Mouse (Mus musculus) fibroblast of lung, adult 2 months (primary cell): ENCODE results near the gene Olfr412.

Experiments used
- DNase-seq: peaks from one replicate; pipeline ENCODE4 v3.0.0-alpha.2; 2011; ENCODE audit warnings: low read depth

Gene Olfr412

GRCm38 (mm10) chr11:74361769-74362168 is at the start of gene Olfr412:
Gene Olfr412, plus strand, starts transcription at chr11:74362069.
- DNase-seq: no peak

DNA sequence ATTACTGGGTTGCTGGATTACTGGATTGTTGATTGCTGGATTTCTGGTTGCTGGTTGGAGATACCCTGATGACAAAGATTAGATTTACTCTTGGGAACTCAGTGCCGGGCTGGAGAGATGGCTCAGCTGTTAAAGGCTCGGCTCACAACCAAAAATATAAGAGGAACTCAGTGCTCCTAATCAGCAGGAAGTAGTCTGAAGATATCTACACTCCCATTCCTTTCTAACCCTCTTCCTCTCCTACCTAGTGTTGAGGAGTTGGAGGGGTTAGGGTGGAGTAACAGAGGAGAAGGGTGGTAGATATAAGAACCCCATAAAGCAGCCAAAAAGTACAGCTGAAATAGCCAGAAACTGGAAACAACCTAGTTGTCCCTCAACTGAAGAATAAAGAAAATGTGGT is 35.8 kb upstream of the Olfr412 start:
- DNase-seq: no peak

- DNase-seq: no peak
Measured at GRCm38 (mm10) chr11:74328781-74329180, 33.1 kb upstream of the Olfr412 start.

DNA sequence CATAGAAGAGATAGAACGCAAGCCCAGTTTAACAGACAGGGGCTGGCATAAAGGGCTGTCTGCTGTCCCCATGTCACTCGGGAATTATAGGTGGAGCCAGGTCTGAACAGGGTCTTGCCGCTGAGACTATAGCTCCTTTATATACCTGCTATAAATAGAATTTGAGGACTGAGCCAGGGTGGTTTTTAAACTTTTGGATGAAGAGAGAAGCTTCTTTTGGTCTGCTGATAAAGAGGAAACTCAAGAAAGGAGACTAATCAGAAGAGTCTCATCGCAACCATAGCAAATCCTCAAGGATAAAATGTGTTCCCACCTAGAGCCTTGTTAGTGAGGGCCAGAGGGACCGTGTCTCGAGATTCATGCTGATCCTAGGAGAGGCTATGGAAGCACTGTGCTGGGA is 23.9 kb upstream of the Olfr412 start, which contains the start of gene Olfr410:
Gene Olfr410 (minus strand): TSS at position 101 of the 400 bp plus-strand sequence.
- no peak for DNase-seq

- no peak for DNase-seq
Measured at GRCm38 (mm10) chr11:74352550-74352949, 9.3 kb upstream of the Olfr412 start, which contains the start of gene Olfr411. Gene Olfr411, minus strand, starts transcription at chr11:74352650.

- peak; percentile 27 for DNase-seq
Measured at GRCm38 (mm10) chr11:74371393-74372100, 9.7 kb downstream of the Olfr412 start.

GRCm38 (mm10) chr11:74376847-74377246 is 15.0 kb downstream of the Olfr412 start:
- no peak for DNase-seq

DNA sequence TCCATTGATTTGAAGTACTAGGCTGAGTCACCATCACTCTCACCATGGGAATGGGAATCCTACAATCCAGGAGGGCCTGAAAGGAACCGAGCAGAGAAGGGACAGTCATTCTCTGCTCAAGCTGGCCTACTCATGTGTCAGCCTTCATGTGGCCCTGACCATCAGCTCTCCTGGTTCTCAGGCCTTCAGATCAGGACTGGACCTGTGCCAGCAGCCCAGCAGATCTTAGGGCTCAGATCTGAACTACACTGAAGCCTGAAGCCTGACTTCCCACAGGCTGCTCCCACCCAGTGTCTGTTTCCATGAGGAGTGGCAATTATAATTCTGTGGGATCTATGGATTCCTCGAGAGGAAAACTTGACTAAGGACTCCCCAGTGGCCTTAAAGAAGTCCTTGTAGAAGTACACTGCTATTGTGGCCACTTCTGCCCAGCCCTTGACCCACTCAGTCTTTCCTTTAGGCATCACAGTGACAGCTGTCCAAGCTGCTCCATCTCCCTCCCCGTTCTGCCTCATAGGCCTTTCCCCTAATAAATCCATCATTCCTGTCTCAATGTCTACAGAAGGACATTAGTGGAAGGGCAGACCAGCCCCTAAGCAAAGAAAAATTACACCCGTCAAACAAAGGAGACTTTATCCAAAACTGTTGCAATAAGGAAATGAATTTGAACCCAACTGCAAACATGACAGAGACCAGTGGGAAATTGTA is 17.5 kb downstream of the Olfr412 start:
- DNase-seq: no peak

DNA sequence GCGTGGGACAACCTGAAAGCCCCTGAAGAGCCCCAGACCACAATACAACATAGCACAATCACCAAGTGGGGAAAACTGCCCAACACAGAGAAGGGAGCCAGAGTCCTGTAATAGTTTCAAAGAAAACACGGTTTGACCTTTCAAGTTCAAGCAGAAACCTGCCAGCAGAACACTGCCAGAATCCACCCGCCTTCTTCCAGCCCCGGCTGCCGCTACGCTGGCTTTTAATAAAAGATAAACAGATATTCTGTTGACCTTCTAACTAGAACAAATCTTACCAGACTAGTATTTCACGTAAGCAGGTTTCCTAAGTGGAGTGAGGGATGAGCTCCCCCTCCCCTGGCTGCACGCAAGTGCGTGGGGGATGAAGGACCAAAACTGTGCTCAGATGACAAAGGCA is 23.8 kb downstream of the Olfr412 start:
- DNase-seq: no peak

- no peak for DNase-seq
Measured at GRCm38 (mm10) chr11:74387203-74387602, 25.3 kb downstream of the Olfr412 start.

DNA sequence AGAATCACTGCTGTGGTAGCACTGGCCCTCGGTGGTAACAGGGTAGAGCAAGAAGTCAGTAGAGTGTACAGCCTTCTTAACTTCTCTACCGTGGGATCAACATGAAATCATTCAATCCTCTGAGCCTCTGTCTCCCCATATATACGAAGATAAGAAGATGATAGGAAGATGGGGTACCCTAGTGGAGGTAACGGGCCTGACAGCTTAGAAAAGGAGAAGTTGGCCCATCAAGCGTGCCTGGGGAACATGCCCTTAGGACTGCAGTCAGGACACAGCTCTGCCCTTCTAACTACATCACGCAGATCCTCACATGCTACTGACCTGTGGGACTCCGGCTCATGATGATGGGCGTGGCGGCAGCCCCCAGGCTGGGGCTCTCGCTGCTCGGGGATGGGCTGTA is 30.0 kb downstream of the Olfr412 start:
- no peak for DNase-seq

DNA sequence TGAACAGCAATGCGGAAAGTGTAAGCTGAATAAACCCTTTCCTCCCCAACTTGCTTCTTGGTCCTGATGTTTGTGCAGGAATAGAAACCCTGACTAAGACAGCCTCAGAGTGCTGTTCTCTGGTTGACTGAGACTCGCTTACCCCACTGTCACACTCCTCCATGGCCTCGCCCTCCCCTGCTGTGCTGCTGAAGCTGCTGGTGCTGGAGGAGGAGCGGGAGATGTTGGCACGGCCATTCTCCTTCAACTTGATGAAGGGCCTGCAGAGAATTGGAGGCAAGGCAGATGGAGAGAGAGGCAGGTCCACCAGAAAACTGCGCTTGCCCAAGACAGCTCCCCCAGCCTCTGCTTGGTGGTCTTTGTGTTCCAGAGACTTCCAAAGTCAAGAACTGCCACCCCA is 31.0 kb downstream of the Olfr412 start:
- DNase-seq: no peak

- DNase-seq: no peak
Measured at GRCm38 (mm10) chr11:74393489-74393888, 31.6 kb downstream of the Olfr412 start.

- no peak for DNase-seq
Measured at GRCm38 (mm10) chr11:74395583-74395982, 33.7 kb downstream of the Olfr412 start.

DNA sequence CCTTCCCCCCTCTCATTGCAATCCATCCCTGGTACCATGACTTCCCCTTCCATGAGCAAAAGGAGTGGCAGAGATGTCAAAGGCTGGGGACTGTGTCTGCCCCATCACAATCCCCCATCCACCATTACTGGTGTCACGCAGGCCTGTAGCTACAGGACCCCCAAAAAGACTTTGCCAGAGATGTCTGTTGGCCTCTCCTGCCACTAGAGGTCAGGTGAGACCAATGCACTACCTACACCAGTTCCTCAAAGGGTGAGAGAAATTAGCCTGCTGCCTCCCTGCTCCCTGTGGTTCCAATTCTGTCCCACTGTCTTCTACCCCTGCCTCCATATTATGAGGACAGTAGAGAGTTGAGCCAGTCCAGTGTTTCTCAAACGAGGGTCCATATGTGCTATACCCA is 40.3 kb downstream of the Olfr412 start:
- DNase-seq: no peak

DNA sequence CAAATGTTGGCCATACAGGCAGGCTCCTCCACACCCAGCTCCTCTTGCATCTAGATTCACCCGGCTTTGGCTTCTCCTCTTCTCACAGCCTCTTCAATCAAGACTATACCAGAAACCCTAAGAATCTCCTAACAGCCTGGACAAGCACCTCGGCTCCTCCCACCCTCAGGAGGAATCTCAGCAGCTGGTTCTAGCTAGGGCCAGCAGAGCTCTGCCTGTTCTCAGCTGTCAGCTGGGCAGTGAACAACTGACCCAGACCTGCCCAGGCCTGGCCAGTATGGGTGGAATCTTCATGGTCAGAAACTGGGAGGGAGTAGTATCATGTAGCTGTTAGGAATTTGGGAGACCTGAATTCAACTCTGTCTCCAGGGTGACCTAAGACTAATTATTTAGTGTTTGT is 42.3 kb downstream of the Olfr412 start:
- no peak for DNase-seq

DNA sequence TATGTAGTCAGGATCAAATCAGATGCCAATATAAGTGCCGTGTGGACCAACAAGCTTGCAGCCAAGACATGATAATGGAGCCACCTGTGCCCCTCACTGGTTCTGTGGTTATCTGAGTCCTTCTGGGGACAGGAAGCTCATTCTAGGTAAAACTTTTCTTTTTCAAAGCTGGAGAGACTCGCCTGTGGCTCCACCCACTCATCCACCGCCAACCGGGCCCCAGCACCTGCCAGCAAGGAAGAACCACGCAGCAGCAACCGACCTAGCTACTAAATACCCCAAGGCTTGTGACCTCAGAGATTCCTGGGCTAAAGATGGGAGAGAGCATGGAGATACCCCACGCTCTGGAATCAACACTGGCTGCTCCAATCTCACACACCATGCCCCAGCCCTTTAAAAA is 43.3 kb downstream of the Olfr412 start:
- no peak for DNase-seq

- peak; percentile 59 for DNase-seq
Measured at GRCm38 (mm10) chr11:74408587-74409446, 46.9 kb downstream of the Olfr412 start.

- no peak for DNase-seq
Measured at GRCm38 (mm10) chr11:74409447-74409754, 47.5 kb downstream of the Olfr412 start.

DNA sequence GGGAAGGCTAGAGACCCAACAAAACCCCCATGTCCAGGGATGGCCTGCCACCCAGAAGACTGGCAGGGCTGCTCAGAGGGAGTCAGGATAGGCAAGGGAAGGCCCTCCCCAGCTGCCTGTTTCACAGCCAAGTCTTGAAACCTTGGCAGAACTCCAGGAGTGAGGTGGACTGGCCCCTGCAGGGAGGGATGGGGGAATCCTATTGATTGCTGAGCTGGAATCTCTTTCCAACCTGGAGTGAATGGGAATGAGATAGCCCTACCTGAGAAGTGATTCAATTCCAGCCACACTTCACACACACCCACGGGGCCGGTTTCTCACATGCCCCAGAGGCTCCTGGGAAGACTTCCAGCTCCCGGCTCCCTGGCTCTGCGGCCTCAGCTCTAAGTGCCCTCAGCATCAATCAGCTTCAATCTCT is 47.9 kb downstream of the Olfr412 start:
- DNase-seq: peak; percentile 29

- no peak for DNase-seq
Measured at GRCm38 (mm10) chr11:74411943-74412342, 50.1 kb downstream of the Olfr412 start.

GRCm38 (mm10) chr11:74412462-74412861 is 50.6 kb downstream of the Olfr412 start:
- no peak for DNase-seq
